Mouse (Mus musculus) kidney, embryonic 15.5 days (tissue): Measurements from ENCODE around the gene Casz1. TPM values are rescaled to one million over a fixed set of nuclear protein-coding genes. Genes with fewer than 3 reads are reported as not detected.
A peak's percentile ranks its signal among the peaks of the same experiment; 100 is the strongest.

Source experiments
- ATAC-seq: fragments of 200-750 bp; cut with Nextera tagmentation; replicated peaks from 2 replicates; pipeline ENCODE4 v1.8.0; 2017; ENCODE audit warnings: moderate TSS enrichment; ENCODE audit not compliant: low FRiP score
- H3K27ac ChIP-seq: fragments of 300-500 bp; sonication (generic); 2 replicates; pipeline ENCODE4 v1.5.1; 2015; ENCODE audit warnings: mild to moderate bottlenecking, inconsistent platforms
- H3K27me3 ChIP-seq: fragments of 300-500 bp; sonication (generic); 2 replicates; pipeline ENCODE4 v1.6.1; 2015; ENCODE audit warnings: inconsistent platforms
- H3K36me3 ChIP-seq: fragments of 300-500 bp; sonication (generic); 2 replicates; pipeline ENCODE4 v1.6.1; 2015; ENCODE audit warnings: inconsistent platforms
- H3K4me1 ChIP-seq: fragments of 300-500 bp; sonication (generic); 2 replicates; pipeline ENCODE4 v1.6.1; 2015; ENCODE audit warnings: inconsistent platforms
- H3K4me2 ChIP-seq: fragments of 300-500 bp; sonication (generic); 2 replicates; pipeline ENCODE4 v1.6.1; 2015; ENCODE audit warnings: moderate library complexity, mild to moderate bottlenecking, inconsistent platforms
- H3K4me3 ChIP-seq: fragments of 300-500 bp; sonication (generic); replicated peaks from 2 replicates; pipeline ENCODE4 v1.5.1; 2015; ENCODE audit warnings: mild to moderate bottlenecking, inconsistent platforms
- H3K9ac ChIP-seq: fragments of 300-500 bp; sonication (generic); 2 replicates; pipeline ENCODE4 v1.6.1; 2015; ENCODE audit warnings: mild to moderate bottlenecking, inconsistent platforms
- H3K9me3 ChIP-seq: fragments of 300-500 bp; sonication (generic); replicated peaks from 2 replicates; pipeline ENCODE4 v1.6.1; 2016; ENCODE audit warnings: inconsistent platforms
- WGBS: fragments of 180-500 bp; shearing (Covaris S2); methylation state at CpG from one replicate; pipeline ENCODE4 v1.1.7; 2015; ENCODE audit warnings: mixed read lengths; 5-methylcytosine and 5-hydroxymethylcytosine counted together
- polyA plus RNA-seq: library from polyadenylated mRNA; unstranded; fragments of >200 nt; fragmentation: Nextera tagmentation; extraction: Ambion mirVana; gene quantifications from 2 replicates; pipeline ENCODE4 v1.2.1, GENCODE M21; 2015

The Casz1 gene
- polyA plus RNA-seq, 1 experiment from 2014 or later, result 7.3 TPM

DNA sequence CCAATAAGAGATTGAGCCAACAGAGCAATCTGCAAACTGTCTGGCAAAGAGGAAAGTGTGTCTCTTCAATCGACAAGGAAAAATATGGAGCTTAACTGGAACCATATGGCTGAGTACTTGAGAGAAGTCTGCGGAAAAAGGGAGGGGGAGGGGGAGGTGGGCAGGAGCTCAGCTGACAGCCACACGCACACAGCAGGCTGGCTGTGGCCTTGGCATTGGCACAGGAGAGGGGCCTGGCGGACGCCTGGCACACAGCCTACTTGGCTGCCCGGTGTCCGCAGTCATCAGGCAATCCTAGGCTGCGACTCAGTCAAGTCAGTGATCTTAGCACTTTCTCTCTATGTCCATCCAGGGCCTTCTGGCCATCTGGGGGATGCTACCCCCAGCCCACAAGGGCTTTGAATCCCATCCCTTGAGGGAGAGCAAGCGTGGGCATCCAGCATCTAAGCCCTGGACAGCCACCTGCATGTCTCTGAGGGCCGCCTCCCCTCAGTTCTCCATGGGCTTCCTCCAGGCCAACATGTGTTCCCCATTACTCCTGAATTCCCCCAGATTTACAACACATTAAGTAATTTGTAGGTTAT lies 67.6 kb downstream of the Casz1 start:
- Histone ChIP-seq H3K36me3 (no peaks in the 10 kb centered on the region), H3K4me3 (no peak overlapping the region), H3K4me1 (peaks cover 37% of the 10 kb centered on the region), H3K27me3 (no peaks in the 10 kb centered on the region), H3K4me2 (no peak overlapping the region), H3K9ac (no peak overlapping the region), H3K9me3 (no peaks in the 10 kb centered on the region), H3K27ac (no peak overlapping the region)
- ATAC-seq, result peak; percentile 26; the same call in 1 of the 2 replicates
- 46% methylated on average over 10 of the region's 10 CpGs for WGBS

DNA sequence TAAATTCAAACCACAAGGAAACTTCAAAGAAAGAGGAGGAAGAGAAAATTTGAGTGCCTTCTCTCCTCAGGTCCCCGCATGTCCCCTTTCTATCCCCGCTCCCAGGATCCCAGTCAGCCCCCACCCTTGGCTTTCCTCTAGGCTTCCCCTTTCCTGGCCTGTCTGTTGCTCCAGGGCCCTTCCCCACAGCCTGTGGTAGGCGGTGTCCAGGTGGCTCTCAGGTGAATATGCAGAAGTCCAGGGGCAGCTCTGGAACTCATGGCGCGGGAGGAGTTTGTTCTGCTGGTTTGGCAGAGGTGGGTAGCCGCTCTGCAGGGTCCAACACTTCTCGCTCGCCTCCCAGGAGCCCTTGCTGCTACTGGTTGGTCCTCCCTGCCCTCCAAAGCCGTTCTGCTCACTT lies 68.1 kb downstream of the Casz1 start:
- 70% methylated on average over 9 of the region's 9 CpGs for WGBS
- Histone ChIP-seq H3K4me1 (peaks cover 34% of the 10 kb centered on the region), H3K36me3 (no peaks in the 10 kb centered on the region), H3K4me2 (no peak overlapping the region), H3K4me3 (no peak overlapping the region), H3K9me3 (no peaks in the 10 kb centered on the region), H3K9ac (no peak overlapping the region), H3K27ac (no peak overlapping the region), H3K27me3 (no peaks in the 10 kb centered on the region)
- no peak for ATAC-seq

DNA sequence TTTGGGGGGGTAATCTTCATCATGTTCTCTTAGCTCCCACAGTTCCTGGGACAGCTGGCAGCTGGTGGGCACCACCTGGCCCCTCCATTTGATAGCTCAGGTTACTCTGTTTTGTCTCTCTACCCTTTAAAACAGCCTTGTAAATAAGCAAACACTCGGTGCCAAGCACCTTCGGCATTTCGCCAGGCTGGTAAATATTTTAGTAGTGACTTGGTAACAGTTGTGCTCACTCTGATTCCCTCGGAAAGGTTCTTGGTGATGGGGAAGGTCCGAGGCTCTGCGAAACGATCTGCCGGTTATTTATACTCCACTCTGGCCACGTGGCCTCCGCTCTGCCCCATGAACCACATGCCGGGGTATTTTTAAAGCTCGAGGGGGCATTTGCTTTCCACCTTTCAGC lies 68.6 kb downstream of the Casz1 start:
- Histone ChIP-seq H3K27me3 (no peaks in the 10 kb centered on the region), H3K4me2 (no peak overlapping the region), H3K27ac (no peak overlapping the region), H3K9me3 (no peaks in the 10 kb centered on the region), H3K36me3 (no peaks in the 10 kb centered on the region), H3K9ac (no peak overlapping the region), H3K4me1 (peaks cover 31% of the 10 kb centered on the region), H3K4me3 (no peak overlapping the region)
- no peak for ATAC-seq
- 36% methylated on average over 12 of the region's 12 CpGs for WGBS

DNA sequence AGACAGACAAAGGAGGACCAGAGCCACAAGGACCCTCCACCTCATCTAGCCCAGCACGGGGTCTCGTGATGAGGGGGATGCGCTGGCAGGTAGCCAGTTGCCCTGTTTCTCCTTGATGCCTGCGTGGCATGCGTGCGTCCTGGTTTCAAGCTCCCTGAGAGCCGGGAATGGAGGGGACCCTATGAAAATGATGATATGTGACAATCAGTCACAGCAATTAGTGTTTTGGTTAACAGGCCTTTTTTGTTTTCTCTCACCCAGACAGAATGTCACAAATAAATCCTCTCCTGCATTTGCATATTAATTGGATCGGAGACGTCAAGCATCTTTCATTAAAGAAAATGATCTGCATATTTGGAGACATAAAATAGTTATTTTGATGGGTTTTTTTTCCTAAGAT lies 71.9 kb downstream of the Casz1 start:
- 86% methylated on average over 9 of the region's 9 CpGs for WGBS
- Histone ChIP-seq H3K9me3 (no peaks in the 10 kb centered on the region), H3K4me3 (no peak overlapping the region), H3K4me1 (peaks cover 47% of the 10 kb centered on the region), H3K27me3 (peaks cover 14% of the 10 kb centered on the region), H3K27ac (no peak overlapping the region), H3K9ac (no peak overlapping the region), H3K4me2 (no peak overlapping the region), H3K36me3 (no peaks in the 10 kb centered on the region)
- ATAC-seq, result no peak

DNA sequence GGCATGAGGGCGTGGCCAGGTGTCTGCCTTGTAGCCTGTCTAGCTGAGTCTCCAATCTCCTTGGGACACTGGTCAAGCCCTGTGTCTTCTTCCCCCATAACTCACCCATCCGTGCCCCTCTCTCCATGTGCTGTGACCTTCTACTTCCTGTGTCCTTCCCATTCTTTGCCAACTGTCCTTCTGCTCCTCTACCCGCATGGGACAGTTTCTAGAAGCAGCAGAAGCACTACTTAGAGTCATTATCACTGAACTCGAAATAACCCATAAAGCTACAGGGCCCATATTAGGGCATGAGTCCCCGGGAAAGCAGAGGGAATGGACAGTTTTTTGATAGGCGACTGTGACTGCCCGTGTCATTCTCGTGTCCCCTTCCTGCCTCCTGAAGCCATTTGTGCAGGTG lies 72.6 kb downstream of the Casz1 start:
- H3K9ac ChIP-seq, result no peak overlapping the region
- no peaks in the 10 kb centered on the region for H3K9me3 ChIP-seq
- H3K27me3 ChIP-seq, result peaks cover 17% of the 10 kb centered on the region
- no peak overlapping the region for H3K4me2 ChIP-seq
- ATAC-seq, result no peak
- H3K27ac ChIP-seq, result no peak overlapping the region
- H3K4me1 ChIP-seq, result peaks cover 46% of the 10 kb centered on the region
- 74% methylated on average over 8 of the region's 8 CpGs for whole genome bisulfite sequencing
- no peaks in the 10 kb centered on the region for H3K36me3 ChIP-seq
- no peak overlapping the region for H3K4me3 ChIP-seq

DNA sequence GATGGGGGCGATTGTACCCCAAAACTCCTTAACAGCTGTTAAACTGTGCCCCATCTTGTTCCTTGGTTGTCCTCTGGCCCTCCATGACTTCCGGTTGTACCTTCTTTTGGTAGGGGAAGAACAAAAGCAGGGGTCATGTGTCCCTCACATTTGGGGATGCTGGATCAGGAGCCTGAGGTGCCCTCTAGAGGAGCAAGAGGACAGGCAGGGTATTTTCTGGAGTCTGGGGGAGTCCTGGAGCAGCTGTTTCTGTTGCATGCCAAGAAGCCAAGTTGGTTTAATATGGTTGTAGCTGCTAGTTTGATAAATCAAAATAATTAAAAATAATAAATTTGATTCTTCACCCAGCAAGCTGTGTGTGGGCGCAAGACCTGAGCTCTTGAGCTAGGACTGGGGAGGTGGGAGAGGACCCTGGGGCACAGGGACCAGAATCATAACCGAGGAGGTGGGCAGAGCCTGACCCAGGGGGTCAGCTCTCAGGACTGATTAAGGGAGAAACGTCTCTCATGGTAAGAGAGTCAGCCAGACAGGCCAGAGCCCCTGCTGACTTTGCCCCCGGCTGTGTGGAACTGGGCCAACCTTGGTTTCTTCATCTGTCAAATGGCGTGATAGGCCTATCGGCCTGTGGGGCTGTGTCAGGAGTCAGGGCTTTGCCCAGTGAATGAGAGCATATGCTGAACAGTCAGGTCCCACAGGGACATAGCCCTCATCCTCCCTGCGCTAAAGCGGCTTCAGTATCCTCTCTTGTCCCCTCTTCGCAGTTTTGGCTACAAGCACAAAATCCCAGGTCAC lies 74.2 kb downstream of the Casz1 start:
- no peak overlapping the region for H3K4me3 ChIP-seq
- peaks cover 39% of the 10 kb centered on the region for H3K4me1 ChIP-seq
- H3K4me2 ChIP-seq, result no peak overlapping the region
- H3K36me3 ChIP-seq, result no peaks in the 10 kb centered on the region
- H3K27ac ChIP-seq, result no peak overlapping the region
- H3K9me3 ChIP-seq, result no peaks in the 10 kb centered on the region
- peaks cover 23% of the 10 kb centered on the region for H3K27me3 ChIP-seq
- 63% methylated on average over 11 of the region's 11 CpGs for WGBS
- no peak for ATAC-seq
- no peak overlapping the region for H3K9ac ChIP-seq

DNA sequence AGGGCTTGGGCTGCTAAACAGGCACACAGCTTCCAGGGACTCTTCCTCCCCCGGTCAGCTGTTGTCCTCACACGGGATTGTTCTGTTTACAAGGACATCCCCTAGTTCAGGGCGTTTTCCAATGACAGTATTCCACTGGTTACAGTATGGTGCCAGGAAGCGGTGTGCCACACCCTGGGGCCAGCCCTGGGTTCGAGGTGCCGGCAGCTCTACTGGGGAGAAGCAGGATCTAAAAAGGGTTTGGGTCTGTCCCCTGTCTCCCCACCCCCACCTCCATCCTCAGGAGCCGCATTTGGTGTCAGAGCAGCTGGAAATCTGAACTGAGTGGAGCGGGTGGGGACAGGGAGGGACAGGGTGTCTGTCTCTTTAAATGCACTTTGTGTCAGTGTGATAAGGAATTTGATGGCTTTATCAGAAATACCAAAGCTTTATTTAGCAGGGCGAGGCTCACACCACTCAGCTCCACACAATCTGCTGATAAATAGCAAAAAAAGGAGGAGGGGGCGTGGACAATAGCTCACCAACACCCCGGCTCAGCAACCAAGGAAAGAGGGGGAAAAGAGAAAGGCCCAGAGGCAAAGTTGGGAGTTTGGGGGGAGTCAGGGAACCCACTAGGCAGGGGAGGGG lies 74.9 kb downstream of the Casz1 start:
- no peak overlapping the region for H3K4me2 ChIP-seq
- no peak overlapping the region for H3K4me3 ChIP-seq
- ATAC-seq, result no peak
- no peaks in the 10 kb centered on the region for H3K9me3 ChIP-seq
- no peak overlapping the region for H3K27ac ChIP-seq
- 57% methylated on average over 11 of the region's 11 CpGs for WGBS
- no peak overlapping the region for H3K9ac ChIP-seq
- no peaks in the 10 kb centered on the region for H3K36me3 ChIP-seq
- H3K4me1 ChIP-seq, result peaks cover 36% of the 10 kb centered on the region
- peaks cover 29% of the 10 kb centered on the region for H3K27me3 ChIP-seq

DNA sequence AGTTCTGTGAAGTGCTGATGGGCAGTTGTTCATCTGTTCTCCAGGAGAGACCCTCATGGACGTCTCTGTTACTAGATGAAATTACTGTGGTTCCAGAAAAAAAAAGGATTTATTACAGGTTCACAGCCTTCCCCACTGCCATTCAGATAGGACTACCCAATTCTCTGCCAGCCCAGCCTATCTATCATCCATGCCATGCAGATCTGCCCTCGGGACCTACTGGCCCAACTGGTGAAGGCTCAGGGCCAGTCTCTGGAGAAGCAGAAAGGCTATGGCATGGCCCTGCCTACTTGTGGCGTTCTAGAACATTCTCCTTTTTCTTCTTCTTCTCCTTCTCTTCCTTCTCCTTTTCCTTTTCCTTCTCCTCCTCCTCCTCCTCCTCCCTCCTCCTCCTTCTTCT lies 75.4 kb downstream of the Casz1 start:
- ATAC-seq, result no peak
- H3K9ac ChIP-seq, result no peak overlapping the region
- 80% methylated on average over 3 of the region's 3 CpGs for WGBS

DNA sequence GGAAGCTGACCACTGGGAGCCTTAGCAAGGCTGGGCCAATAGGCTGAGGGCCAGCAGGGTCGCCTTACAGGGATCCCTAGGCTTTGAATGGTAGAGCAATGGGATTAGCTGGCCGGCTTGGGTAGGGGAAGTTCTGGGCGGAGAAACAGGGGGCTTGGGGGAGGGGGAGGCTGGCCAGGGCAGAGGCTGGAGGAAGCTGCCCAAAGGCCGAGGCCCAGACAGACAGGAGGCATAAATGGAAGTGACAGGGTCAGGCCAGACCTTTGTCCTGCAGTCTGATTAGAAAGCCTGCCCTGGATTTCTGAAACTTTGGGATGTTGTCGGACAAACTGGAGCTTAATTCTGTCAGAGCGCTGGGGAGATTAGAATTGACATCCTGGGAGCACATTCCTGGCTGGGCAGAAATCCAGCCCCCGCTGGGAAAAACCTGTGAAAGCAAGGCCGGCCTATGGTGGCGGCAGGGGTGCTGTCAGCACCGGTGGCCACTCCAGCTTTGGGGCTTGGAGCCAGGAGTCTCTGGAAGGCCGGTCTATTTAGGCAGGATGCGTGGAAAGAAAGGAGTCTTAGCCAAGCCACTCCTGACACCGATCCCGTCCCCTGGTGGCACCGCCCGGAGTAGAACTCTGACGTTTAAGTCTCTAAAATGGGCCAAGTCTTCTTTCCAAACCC lies 76.9 kb downstream of the Casz1 start:
- no peak for ATAC-seq
- no peak overlapping the region for H3K4me3 ChIP-seq
- peaks cover 36% of the 10 kb centered on the region for H3K27me3 ChIP-seq
- H3K27ac ChIP-seq, result no peak overlapping the region
- no peak overlapping the region for H3K9ac ChIP-seq
- no peaks in the 10 kb centered on the region for H3K9me3 ChIP-seq
- H3K4me1 ChIP-seq, result peaks cover 45% of the 10 kb centered on the region
- H3K4me2 ChIP-seq, result no peak overlapping the region
- 45% methylated on average over 17 of the region's 17 CpGs for WGBS
- H3K36me3 ChIP-seq, result no peaks in the 10 kb centered on the region

More for the DNA sequence above, 75.4 kb downstream of the Casz1 start:
- Histone ChIP-seq H3K4me3 (no peak overlapping the region), H3K27ac (no peak overlapping the region), H3K27me3 (peaks cover 33% of the 10 kb centered on the region), H3K36me3 (no peaks in the 10 kb centered on the region), H3K9me3 (no peaks in the 10 kb centered on the region), H3K4me1 (peaks cover 36% of the 10 kb centered on the region), H3K4me2 (no peak overlapping the region)

DNA sequence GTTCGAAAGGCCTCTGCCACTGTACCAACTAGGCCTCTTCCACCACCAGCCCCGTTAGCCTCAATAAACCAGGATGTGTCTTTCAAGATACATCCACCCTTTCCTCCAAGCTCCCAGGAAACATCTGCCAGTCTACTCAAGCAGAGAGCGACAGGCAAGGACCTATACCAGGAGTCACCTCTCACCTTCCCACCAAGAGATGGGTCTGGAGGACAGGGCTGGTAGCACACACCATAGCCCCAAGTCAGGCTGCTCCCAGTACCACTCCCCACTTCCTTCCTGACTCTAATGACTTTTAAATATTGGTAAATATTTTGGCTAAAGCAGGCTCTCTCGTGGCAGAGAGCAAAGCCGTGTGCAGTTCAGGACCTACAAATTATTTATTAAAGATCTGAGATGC lies 77.6 kb downstream of the Casz1 start:
- Histone ChIP-seq H3K4me1 (peaks cover 46% of the 10 kb centered on the region), H3K27ac (no peak overlapping the region), H3K9me3 (no peaks in the 10 kb centered on the region), H3K36me3 (no peaks in the 10 kb centered on the region), H3K4me3 (no peak overlapping the region), H3K4me2 (no peak overlapping the region), H3K27me3 (peaks cover 43% of the 10 kb centered on the region), H3K9ac (no peak overlapping the region)
- 73% methylated on average over 5 of the region's 5 CpGs for WGBS
- ATAC-seq, result no peak

DNA sequence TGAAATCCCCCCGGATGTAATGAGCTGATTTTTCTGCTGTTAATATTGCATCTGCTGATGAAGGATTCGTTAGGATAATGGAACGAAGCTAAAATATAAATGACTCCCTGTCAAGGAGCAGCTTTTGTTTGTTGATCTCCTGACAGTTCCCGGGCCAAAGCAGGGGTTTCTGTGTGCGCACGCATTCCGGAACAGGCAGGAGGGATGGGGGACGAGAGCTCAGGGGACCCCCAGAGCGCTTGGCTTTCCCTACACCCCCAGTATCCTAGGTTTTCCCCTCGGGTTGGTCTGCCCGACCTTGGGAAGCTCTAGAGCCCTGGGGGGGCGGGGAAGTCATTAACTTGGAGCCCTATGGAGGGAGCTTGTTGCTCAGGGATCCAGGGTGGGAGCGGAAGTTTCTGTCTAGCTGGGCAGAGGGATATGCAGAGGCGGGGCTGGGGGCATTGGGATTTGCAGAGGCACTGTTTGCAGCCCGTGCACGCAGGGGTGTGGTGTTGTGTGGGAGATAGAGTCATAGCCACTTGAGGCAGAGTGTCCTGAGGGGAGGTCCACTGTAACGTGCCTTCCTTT lies 78.2 kb downstream of the Casz1 start:
- H3K27me3 ChIP-seq, result peaks cover 47% of the 10 kb centered on the region
- H3K9ac ChIP-seq, result no peak overlapping the region
- 32% methylated on average over 17 of the region's 17 CpGs for WGBS
- ATAC-seq, result no peak
- H3K4me1 ChIP-seq, result peaks cover 46% of the 10 kb centered on the region
- H3K4me3 ChIP-seq, result no peak overlapping the region
- H3K36me3 ChIP-seq, result no peaks in the 10 kb centered on the region
- no peak overlapping the region for H3K27ac ChIP-seq
- no peaks in the 10 kb centered on the region for H3K9me3 ChIP-seq
- peak overlapping the region; percentile 45 for H3K4me2 ChIP-seq

DNA sequence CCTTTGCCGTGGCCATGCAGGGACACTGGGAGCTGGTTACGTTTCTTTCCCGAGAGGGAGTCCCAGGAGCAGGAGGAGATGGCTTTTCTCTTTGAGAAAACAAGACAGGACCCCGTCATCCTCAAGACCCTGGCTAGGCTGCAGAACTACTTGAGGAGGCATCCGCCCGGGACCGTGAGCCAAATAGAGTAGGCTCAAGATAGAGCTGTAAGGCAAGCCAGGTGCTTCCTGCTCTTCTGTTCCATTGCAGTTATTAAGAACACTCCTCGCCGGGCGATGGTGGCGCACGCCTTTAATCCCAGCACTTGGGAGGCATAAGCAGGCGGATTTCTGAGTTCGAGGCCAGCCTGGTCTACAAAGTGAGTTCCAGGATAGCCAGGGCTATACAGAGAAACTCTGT lies 80.4 kb downstream of the Casz1 start:
- ATAC-seq, result no peak
- Histone ChIP-seq H3K27me3 (peaks cover 57% of the 10 kb centered on the region), H3K4me2 (no peak overlapping the region), H3K4me3 (no peak overlapping the region), H3K9ac (no peak overlapping the region), H3K9me3 (no peaks in the 10 kb centered on the region), H3K36me3 (no peaks in the 10 kb centered on the region), H3K4me1 (peaks cover 33% of the 10 kb centered on the region), H3K27ac (no peak overlapping the region)
- 85% methylated on average over 14 of the region's 14 CpGs for WGBS
